Mouse (Mus musculus): ENCODE measurements around the gene Alox5ap.

Alox5ap gene

DNA sequence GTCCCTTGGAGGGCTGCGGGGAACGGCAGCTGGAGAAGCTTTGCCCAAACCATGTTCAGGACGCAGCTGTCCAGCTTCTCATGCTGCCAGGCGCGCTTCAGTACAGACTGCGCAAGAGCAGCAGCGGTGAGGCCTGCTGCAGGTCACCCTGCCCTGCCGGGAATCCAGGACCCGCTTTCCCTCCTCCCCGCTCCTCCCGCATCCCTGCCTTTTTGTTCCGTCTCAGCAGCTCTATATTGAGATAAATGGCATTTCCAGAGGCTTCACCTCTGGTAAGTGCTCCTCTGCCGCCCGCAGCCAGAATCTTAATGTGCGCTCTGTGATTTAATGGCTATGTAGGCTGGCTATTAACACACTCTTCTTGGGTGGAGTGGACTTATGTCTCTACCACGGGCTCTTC is 5.5 kb upstream of the Alox5ap start:
- DNase-seq (ENCODE audit: extremely low spot score), result peak; percentile 42

- DNase-seq (ENCODE audit: extremely low spot score), result no peak
Observed at GRCm38 (mm10) chr5:149261449-149261848, 3.1 kb upstream of the Alox5ap start.

DNA sequence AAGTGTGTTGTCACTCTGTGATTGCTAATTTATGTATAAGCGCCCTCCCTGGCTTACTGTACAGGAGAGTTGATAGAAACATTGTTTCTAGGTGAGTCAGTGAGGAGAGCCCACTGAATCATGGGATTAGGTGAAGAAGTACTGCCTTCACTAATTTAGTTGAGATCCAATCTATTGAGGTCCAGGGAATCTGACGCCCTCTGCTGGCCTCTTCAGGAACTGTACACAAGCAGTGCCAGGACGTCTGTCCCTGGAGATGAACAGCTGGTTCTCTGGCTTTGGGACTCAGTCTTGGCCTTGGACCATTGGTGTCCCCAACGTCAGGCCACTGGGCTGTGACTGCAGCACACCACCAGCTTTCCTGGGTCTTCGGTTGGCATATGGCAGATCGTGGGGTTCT is 2.7 kb upstream of the Alox5ap start:
- DNase-seq (ENCODE audit: extremely low spot score), result no peak

- DNase-seq (ENCODE audit: extremely low spot score), result no peak
Observed at GRCm38 (mm10) chr5:149264878-149265279, 312 bp downstream of the Alox5ap start.

- no peak for DNase-seq (ENCODE audit: extremely low spot score)
Observed at GRCm38 (mm10) chr5:149266761-149267221, 2.2 kb downstream of the Alox5ap start.

- no peak for DNase-seq (ENCODE audit: extremely low spot score)
Observed at GRCm38 (mm10) chr5:149267493-149267892, 2.9 kb downstream of the Alox5ap start.

DNA sequence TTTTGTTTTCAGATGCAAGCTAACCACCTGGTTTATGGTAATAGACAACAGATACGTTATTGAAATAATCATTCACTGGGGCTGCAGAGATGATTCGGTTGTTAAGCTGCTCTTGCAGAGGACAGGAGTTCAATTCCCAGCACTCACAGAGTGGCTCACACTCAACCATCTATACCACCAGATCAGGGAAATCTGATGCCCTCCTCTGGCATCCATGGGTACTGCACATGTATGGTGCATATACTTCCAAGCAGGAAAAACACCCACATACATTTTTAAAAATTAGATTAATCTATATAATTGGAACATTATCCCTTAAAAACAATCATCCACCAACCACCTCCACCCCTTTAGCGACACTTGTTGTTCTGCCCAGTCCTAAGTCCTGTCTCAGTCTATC is 6.7 kb downstream of the Alox5ap start:
- DNase-seq (ENCODE audit: extremely low spot score), result no peak

DNA sequence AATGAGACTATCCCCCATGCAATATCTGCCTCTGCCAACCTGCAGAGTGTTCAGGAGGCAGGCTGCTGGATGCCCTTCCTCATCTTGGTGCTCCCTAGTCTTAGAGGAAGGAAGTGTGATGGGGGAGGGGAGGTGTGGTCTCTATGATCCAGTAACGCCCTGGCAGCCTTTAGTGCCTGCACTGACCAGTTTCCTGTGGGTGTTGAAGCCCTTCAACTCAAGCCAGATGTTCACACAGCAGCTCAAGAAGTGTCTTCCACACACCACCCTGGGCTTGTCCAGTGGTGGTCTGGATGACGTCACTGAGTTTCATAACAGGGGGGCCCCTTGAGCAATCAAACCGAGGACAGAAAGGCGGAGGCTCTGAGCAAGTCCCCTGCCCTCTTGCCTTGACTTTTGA is 8.0 kb downstream of the Alox5ap start:
- DNase-seq (ENCODE audit: extremely low spot score), result no peak

GRCm38 (mm10) chr5:149274390-149275104 is 10.0 kb downstream of the Alox5ap start:
- no peak for DNase-seq (ENCODE audit: extremely low spot score)

DNA sequence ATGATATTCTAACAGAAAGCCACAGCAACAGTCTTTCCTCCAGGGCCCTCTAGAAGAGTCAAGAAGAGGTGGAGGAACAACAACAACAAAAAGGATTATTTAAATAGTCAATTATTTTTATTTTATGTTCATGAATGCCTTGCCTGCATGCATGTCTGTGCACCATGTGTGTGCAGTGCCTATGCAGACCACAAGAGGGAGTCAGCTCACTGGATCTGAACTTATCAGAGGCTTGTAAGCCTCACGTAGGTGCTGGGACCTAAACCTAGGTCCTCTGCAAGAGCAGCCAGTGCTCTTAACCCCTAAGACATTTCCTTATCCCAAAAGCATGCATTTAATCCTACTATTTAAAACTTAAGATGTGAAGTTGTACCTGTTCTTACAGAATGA is 10.5 kb downstream of the Alox5ap start:
- no peak for DNase-seq (ENCODE audit: extremely low spot score)

DNA sequence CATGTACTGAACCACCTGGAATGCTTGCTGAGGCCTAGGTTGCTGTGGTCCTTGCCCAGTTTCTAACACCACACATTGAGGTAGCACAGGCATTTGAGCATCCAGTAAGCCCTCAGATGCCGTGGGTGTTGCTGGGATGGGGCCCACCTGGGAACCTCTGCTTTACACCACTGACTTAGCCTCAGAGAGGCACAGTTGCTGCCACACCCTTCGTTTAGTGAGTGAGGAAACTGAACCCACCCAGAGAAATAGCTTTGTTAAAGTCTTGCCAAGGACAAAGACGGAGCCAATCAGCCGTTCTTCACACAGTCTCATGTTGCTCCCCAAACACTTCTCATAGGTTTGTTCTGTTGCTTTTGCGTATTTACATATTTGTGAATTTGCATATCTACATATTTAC is 13.0 kb downstream of the Alox5ap start:
- DNase-seq (ENCODE audit: extremely low spot score), result no peak

DNA sequence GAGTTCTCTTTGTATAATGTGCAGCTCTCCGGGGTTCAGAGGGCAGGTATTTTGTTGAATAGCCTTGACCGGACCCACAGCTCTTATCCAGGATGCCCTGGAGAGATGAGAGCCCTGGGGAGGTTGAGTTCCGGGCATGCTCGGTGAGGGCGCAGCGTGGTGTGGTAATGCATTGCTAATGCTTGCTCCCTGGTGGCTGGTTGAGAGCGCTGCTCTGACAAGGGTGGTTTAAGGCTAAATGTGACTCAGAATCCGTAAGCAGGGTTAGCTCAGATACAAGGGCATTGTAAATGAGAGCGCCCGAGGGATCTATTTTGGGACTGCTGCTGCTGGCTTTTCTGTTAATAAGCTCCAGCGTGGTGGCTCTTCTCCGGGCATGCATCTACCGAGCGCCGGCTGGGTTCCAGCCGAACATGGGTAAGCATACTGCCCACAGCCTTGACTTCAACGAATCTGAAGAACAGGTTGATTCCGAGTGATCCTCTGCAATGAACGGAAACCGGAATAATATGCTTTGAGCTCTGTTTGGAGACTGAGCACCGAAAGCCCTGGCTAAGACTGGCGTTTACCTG is 14.8 kb downstream of the Alox5ap start:
- peak; percentile 37 for DNase-seq (ENCODE audit: extremely low spot score)

GRCm38 (mm10) chr5:149283009-149283408 is 18.4 kb downstream of the Alox5ap start:
- DNase-seq (ENCODE audit: extremely low spot score), result no peak

- no peak for DNase-seq (ENCODE audit: extremely low spot score)
Observed at GRCm38 (mm10) chr5:149283821-149284220, 19.3 kb downstream of the Alox5ap start.

- DNase-seq (ENCODE audit: extremely low spot score), result peak; percentile 19
Observed at GRCm38 (mm10) chr5:149286021-149286420, 21.5 kb downstream of the Alox5ap start.

- no peak for DNase-seq (ENCODE audit: extremely low spot score)
Observed at GRCm38 (mm10) chr5:149287148-149288038, 22.8 kb downstream of the Alox5ap start.

- DNase-seq (ENCODE audit: extremely low spot score), result no peak
Observed at GRCm38 (mm10) chr5:149291266-149291665, 26.7 kb downstream of the Alox5ap start.

DNA sequence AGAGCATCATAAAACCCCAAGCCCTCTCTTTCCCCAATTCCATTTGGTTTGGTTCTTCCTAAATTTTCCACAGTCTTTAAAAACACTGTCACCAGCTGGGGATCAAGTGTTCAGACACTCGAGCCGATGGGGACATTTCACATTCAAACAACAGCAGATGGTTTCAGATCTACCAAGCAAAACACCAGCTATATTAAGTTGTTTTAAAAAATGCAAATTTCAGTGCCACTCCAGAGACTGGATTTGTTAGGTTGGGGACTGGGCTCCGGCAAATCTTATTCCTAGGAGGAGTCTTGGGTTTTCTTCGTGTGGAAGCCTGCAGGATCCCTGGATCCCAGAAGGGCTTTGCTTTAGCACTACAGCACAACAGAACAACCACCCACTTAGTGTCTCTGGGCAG is 28.5 kb downstream of the Alox5ap start:
- DNase-seq (ENCODE audit: extremely low spot score), result no peak

GRCm38 (mm10) chr5:149296808-149297207 is 32.2 kb downstream of the Alox5ap start:
- no peak for DNase-seq (ENCODE audit: extremely low spot score)

- no peak for DNase-seq (ENCODE audit: extremely low spot score)
Observed at GRCm38 (mm10) chr5:149297464-149297863, 32.9 kb downstream of the Alox5ap start.

- DNase-seq (ENCODE audit: extremely low spot score), result no peak
Observed at GRCm38 (mm10) chr5:149298234-149298633, 33.7 kb downstream of the Alox5ap start.

GRCm38 (mm10) chr5:149312884-149313652 is 48.5 kb downstream of the Alox5ap start:
- DNase-seq (ENCODE audit: extremely low spot score), result no peak

Data from embryo, embryonic 9.5 days (tissue).